Mouse (Mus musculus): ENCODE measurements around the gene Gpcpd1. TPM values are rescaled to one million over a fixed set of nuclear protein-coding genes. Genes with fewer than 3 reads are reported as not detected.
"Not testable (repeated sequence)": the region's sequence is repeated elsewhere in the genome, so short reads cannot be mapped to it uniquely, and the experiment has no call there.

Gpcpd1 gene
- polyA plus RNA-seq, 1 experiment from 2014 or later: 79.6 TPM

DNA sequence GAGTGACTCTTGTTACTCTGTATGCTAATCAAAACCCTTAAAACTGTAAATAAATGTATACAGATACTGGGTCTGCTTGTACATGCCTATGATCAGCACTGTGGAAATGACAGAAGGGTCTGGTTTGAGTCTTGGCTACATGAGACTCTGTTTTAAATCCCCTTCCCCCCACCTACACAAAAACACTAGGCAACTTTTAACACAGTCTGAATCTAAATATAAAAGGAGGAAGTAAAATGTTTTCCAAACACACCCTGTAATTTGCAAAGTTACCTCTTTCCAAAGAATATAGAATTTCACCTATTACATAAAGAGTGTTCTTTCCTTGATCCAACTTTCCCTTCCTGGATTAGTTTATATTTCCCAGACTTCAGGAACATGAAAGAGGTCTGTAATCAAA is 14.2 kb upstream of the Gpcpd1 start:
- Histone ChIP-seq H3K4me3 (replicated peaks) (no peak overlapping the region), H3K4me2 (no peak overlapping the region), H3K9ac (replicated peaks) (no peak overlapping the region), H3K9me3 (replicated peaks) (no peaks in the 10 kb centered on the region), H3K36me3 (no peaks in the 10 kb centered on the region), H3K27me3 (replicated peaks) (no peaks in the 10 kb centered on the region), H3K4me1 (peaks cover under 1% of the 10 kb centered on the region; the same call in 1 of the 2 replicates), H3K27ac (replicated peaks) (no peak overlapping the region)
- ATAC-seq (ENCODE audit: low FRiP score): no peak

DNA sequence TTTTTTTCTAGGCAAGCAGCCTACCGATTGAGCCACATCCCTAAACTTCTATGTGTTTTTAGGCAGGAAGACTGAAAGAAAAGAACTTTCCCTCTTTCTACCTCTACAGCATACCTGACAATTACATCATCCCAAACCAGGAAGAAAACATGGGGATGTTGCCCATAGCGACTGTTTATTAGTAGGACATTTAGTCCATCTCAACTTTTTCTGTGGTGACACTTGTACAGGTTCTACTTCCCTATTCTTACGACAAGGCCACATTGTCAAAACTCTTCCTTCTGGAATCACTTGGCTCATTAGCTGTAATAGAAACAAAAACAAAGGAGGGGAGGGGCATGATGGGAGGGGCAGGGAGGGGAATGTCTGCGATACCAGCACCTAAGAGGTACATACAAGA is 12.6 kb upstream of the Gpcpd1 start:
- Histone ChIP-seq H3K36me3 (no peaks in the 10 kb centered on the region), H3K4me2 (no peak overlapping the region), H3K27ac (replicated peaks) (no peak overlapping the region), H3K4me3 (replicated peaks) (no peak overlapping the region), H3K9me3 (replicated peaks) (no peaks in the 10 kb centered on the region), H3K9ac (replicated peaks) (no peak overlapping the region), H3K27me3 (replicated peaks) (no peaks in the 10 kb centered on the region), H3K4me1 (no peaks in the 10 kb centered on the region)
- WGBS: 79% methylated on average over 4 of the region's 4 CpGs
- no peak for ATAC-seq (ENCODE audit: low FRiP score)

DNA sequence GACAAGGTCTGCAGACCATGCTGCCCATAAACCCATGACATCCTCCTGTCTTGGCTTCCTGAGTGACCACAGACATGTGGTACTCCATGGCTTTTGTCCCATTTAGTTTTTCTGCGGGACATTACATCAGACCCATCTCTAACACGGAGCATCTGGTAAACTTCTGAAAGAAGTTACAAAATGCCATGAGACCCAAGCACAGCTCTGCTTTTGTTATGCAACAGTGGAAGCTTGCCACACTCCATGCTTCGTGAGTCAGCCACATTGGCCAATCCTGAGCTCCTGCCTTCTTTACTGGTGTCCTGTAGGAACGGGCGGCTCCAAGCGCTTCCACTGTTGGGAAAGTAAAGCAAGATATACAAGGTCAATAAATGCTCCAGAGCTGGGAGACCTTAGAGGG is 11.6 kb upstream of the Gpcpd1 start:
- no peak overlapping the region for H3K27ac ChIP-seq (replicated peaks)
- no peak overlapping the region for H3K9ac ChIP-seq (replicated peaks)
- H3K36me3 ChIP-seq: no peaks in the 10 kb centered on the region
- no peaks in the 10 kb centered on the region for H3K4me1 ChIP-seq
- no peak for ATAC-seq (ENCODE audit: low FRiP score)
- no peak overlapping the region for H3K4me2 ChIP-seq
- WGBS: 88% methylated on average over 6 of the region's 6 CpGs
- no peak overlapping the region for H3K4me3 ChIP-seq (replicated peaks)
- no peaks in the 10 kb centered on the region for H3K27me3 ChIP-seq (replicated peaks)
- H3K9me3 ChIP-seq (replicated peaks): no peaks in the 10 kb centered on the region

DNA sequence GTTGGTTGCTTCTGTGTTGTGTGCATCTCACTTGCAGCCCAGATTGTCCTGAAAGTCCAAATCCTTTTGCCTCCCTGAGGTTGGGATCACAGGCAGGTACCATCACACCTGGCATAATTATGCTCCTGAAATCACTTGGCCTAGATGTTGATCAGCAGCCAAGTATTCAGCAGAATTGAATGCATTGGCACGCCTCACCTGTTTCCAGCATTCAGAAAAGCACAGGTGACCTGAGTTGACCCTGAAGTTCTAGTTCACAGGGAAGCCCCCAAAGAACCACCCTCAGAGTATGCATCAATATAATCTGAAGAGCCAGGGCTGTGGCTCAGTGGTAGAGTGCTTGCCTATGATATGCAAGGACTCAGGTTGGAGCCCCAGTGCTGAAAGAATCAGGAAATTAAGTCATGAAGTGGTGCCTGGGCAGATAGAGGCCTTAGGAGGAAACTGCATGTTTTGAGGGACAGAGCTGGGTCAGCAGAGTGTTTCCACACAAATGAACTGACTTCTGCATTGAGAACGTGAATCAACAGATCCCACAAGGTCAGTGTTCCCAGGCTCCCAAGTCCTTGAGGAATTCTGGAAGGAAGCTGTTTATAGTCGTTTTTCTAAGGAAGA is 10.4 kb upstream of the Gpcpd1 start:
- Histone ChIP-seq H3K36me3 (no peaks in the 10 kb centered on the region), H3K4me1 (no peaks in the 10 kb centered on the region), H3K4me2 (no peak overlapping the region), H3K4me3 (replicated peaks) (no peak overlapping the region), H3K27ac (replicated peaks) (0 out of 2 replicates have a peak overlapping the region, but pooled peaks have one; percentile 10), H3K9me3 (replicated peaks) (no peaks in the 10 kb centered on the region), H3K9ac (replicated peaks) (no peak overlapping the region), H3K27me3 (replicated peaks) (no peaks in the 10 kb centered on the region)
- WGBS: 77% methylated on average over 3 of the region's 3 CpGs
- no peak for ATAC-seq (ENCODE audit: low FRiP score)

DNA sequence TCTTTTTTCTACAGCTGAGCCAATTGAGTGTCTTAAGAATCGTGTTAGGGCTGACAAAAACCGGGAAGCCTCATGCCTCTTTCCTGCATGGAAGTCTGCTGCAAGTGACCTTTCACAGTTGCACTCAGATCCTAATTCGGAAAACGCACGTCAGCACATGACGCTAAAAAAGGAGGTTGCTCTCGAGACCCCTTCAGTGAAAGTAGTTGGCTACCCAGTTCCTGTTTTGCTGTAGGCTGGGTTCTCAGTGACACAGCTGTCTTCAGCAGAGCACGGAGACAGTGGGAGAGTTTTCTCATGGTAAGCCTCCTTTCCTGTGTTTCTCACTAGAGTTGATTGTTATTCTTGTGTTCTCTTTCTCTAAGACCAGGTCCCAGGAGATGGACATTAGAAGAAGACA is 9.7 kb upstream of the Gpcpd1 start:
- Histone ChIP-seq H3K9ac (replicated peaks) (no peak overlapping the region), H3K4me2 (no peak overlapping the region), H3K4me3 (replicated peaks) (no peak overlapping the region), H3K4me1 (no peaks in the 10 kb centered on the region), H3K36me3 (no peaks in the 10 kb centered on the region), H3K9me3 (replicated peaks) (no peaks in the 10 kb centered on the region), H3K27ac (replicated peaks) (no peak overlapping the region), H3K27me3 (replicated peaks) (no peaks in the 10 kb centered on the region)
- WGBS: 77% methylated on average over 8 of the region's 8 CpGs
- no peak for ATAC-seq (ENCODE audit: low FRiP score)

DNA sequence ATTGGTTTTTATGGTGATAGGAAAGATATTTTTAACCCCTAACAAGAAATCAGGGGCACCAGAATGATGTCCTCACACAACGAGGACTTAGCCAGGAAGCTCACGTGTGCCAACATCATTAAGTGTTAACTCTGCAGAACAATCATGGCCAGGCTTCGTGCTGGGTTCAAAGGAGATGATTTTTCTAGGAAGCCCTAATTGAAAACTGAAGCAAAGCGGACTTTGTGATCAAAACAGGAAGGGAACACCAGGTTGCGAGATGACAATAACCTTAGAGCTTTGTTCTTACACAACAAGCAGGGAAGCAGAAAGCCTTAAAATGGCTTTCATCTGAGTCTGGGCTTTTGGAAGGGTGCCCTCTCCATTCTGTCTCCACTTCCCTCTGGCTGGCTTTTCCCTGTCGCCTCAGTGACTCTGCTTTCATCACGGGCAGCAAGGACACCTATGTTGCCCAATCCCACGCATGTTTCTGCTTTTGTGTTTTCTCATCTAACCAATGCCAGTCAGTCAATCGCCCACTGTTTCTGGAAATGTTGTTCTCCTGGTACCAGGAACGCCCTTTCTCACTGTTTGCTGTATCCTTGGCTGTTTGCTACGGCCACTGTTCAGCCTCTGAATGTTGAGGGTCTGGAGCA is 8.2 kb upstream of the Gpcpd1 start:
- 85% methylated on average over 11 of the region's 11 CpGs for WGBS
- no peak for ATAC-seq (ENCODE audit: low FRiP score)
- no peak overlapping the region for H3K4me3 ChIP-seq (replicated peaks)
- no peak overlapping the region for H3K4me2 ChIP-seq
- no peak overlapping the region for H3K9ac ChIP-seq (replicated peaks)
- no peaks in the 10 kb centered on the region for H3K9me3 ChIP-seq (replicated peaks)
- no peaks in the 10 kb centered on the region for H3K4me1 ChIP-seq
- H3K27me3 ChIP-seq (replicated peaks): no peaks in the 10 kb centered on the region
- H3K27ac ChIP-seq (replicated peaks): no peak overlapping the region
- H3K36me3 ChIP-seq: no peaks in the 10 kb centered on the region

DNA sequence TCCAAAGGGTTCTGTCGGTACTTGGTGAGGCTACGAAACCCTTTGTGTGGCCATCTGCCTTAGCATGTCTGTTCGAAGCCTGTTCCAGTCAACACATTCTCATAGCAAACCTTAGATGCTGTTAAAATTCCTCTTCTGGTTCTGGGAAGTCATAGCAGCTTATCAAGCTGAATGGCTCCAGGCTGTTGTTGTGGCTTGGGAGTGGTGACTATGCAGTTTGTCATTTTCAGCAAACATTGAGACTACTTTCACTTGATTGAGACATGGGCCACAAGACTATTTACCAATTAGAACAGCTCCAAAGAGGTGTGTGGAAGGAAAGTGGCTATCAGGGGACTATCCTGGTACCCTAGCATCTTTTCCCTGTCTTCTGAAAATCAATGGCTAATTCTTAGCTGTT is 4.6 kb upstream of the Gpcpd1 start:
- H3K4me3 ChIP-seq (replicated peaks): no peak overlapping the region
- no peak overlapping the region for H3K9ac ChIP-seq (replicated peaks)
- H3K4me1 ChIP-seq: no peaks in the 10 kb centered on the region
- H3K36me3 ChIP-seq: no peaks in the 10 kb centered on the region
- H3K27me3 ChIP-seq (replicated peaks): no peaks in the 10 kb centered on the region
- ATAC-seq (ENCODE audit: low FRiP score): no peak
- no peak overlapping the region for H3K4me2 ChIP-seq
- 93% methylated on average over 3 of the region's 3 CpGs for WGBS
- no peaks in the 10 kb centered on the region for H3K9me3 ChIP-seq (replicated peaks)
- H3K27ac ChIP-seq (replicated peaks): no peak overlapping the region

DNA sequence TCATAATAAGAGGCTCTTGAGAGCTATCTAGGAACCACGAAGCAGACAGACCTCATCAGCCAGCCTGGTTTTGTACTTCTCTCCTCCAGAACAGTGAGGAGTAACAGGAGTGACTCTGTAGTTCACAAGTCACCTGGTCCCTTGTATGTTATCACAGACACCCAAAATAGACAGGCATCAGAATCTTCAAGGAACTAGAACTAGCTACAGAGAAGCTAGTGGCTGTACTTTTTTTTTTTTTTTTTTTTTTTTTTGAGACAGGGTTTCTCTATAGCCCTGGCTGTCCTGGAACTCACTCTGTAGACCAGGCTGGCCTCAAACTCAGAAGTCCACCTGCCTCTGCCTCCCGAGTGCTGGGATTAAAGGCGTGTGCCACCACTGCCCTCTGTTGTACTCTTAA is 4.0 kb upstream of the Gpcpd1 start:
- not testable (repeated sequence) for H3K27ac ChIP-seq (replicated peaks); H3K4me1 ChIP-seq; H3K9me3 ChIP-seq (replicated peaks); H3K4me3 ChIP-seq (replicated peaks); H3K9ac ChIP-seq (replicated peaks); H3K36me3 ChIP-seq; H3K27me3 ChIP-seq (replicated peaks); ATAC-seq (ENCODE audit: low FRiP score); H3K4me2 ChIP-seq
- WGBS: 87% methylated on average over 3 of the region's 3 CpGs

DNA sequence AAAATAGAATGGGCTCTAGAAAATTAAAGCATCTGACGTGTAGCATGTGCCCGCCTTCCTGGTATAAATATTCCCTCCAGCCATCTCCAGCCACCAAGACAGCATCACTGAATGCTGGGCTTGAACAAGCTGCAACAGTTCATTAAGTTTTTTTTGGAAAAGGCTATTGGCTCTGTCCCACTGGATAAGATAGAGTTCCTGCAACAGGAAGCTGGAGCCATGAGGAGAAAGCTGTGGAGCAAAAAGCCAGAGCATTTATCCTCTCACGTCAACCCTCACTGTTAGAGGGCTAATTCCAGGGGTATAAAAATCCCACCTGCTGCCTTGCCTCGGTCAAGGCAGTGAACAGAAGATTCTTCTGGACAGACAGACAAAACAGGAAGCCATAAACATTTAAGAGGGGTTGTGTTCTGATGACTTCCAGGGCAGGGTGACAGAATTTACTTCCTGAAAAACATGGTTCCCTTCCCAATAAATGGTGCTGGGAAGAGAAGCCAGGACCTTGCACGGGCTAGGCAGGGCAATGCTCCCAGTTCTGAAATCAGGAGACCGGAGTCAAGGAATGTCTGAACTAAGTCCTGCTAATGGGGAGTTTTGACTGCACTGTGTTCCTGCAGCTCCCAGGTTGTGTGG is 2.5 kb upstream of the Gpcpd1 start:
- ATAC-seq (ENCODE audit: low FRiP score): no peak
- Histone ChIP-seq H3K9me3 (replicated peaks) (no peaks in the 10 kb centered on the region), H3K36me3 (no peaks in the 10 kb centered on the region), H3K9ac (replicated peaks) (no peak overlapping the region), H3K4me2 (no peak overlapping the region), H3K27ac (replicated peaks) (no peak overlapping the region), H3K27me3 (replicated peaks) (no peaks in the 10 kb centered on the region), H3K4me3 (replicated peaks) (no peak overlapping the region), H3K4me1 (no peaks in the 10 kb centered on the region)
- 60% methylated on average over 6 of the region's 6 CpGs for WGBS

DNA sequence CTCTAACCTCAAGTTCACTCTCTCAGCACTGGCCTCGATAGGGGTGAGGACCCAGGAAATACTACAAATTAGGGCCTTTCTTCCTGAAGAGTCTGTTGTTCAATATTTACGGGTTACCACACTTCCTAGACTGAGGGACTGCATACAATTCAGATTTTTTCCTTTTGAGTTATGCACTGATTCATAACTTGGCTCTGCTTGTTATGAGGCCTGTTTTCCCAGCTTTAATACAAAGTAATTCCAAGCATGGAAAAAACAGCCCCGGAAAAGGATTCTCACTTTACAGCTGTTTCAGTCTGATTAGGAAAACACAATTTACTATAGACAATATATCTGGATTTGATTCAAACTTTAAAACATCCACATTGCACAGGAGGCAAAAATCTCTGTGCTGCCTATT is 1.5 kb downstream of the Gpcpd1 start:
- H3K27ac ChIP-seq (replicated peaks): no peak overlapping the region
- H3K4me2 ChIP-seq: no peak overlapping the region
- no peaks in the 10 kb centered on the region for H3K9me3 ChIP-seq (replicated peaks)
- no peak overlapping the region for H3K4me3 ChIP-seq (replicated peaks)
- H3K27me3 ChIP-seq (replicated peaks): no peaks in the 10 kb centered on the region
- peaks cover 9% of the 10 kb centered on the region for H3K4me1 ChIP-seq
- H3K36me3 ChIP-seq: no peaks in the 10 kb centered on the region
- 84% methylated on average over 3 of the region's 3 CpGs for WGBS
- no peak for ATAC-seq (ENCODE audit: low FRiP score)
- H3K9ac ChIP-seq (replicated peaks): no peak overlapping the region

DNA sequence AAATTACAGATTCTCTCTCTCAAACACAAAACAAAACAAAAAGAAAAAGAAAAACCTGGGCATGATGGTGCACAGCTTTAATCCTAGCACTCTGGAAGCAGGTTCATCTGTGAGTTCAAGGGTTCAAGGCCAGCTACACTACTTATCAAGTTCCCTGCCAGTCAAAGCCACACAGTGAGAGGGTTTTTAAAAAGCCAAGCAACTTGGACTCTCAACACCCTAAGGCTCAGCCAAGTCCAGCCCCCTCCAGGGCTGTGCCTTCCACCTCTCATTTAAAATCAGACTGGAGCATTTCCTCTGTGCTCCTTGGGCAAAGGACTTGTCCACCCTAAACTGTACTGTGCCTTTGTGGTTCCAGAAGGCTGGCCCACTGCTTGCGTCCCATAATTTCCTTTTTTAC is 3.3 kb downstream of the Gpcpd1 start:
- Histone ChIP-seq H3K27me3 (replicated peaks) (no peaks in the 10 kb centered on the region), H3K4me2 (no peak overlapping the region), H3K4me3 (replicated peaks) (no peak overlapping the region), H3K4me1 (peaks cover 9% of the 10 kb centered on the region), H3K9ac (replicated peaks) (no peak overlapping the region), H3K27ac (replicated peaks) (no peak overlapping the region), H3K36me3 (no peaks in the 10 kb centered on the region), H3K9me3 (replicated peaks) (no peaks in the 10 kb centered on the region)
- 95% methylated on average over 1 of the region's 1 CpGs for WGBS
- ATAC-seq (ENCODE audit: low FRiP score): no peak

DNA sequence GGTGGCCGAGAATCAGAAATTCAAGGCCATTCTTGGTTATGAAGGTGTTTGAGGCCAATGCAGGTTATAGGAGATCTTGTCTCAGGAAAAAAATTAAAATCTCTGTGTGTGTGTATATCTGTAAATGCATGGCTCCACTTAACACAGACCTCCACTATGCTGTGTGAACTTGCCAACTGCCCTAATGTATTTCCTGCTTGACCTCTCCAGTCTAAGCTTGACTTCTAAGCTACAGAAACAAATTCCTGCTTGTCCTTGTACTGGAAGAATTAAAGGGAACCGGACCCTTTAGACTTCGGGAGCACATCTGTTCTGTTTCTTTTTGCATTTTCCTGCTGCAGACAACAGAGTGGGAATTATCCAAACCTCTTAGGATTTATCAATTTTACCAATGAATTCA is 4.4 kb downstream of the Gpcpd1 start:
- H3K27ac ChIP-seq (replicated peaks): peak overlapping the region; percentile 33; the same call in 1 of the 2 replicates

More for the DNA sequence above, 4.4 kb downstream of the Gpcpd1 start:
- Histone ChIP-seq H3K4me1 (peaks cover 9% of the 10 kb centered on the region), H3K36me3 (no peaks in the 10 kb centered on the region), H3K27me3 (replicated peaks) (no peaks in the 10 kb centered on the region), H3K9me3 (replicated peaks) (no peaks in the 10 kb centered on the region), H3K4me3 (replicated peaks) (no peak overlapping the region), H3K4me2 (no peak overlapping the region), H3K9ac (replicated peaks) (no peak overlapping the region)
- no peak for ATAC-seq (ENCODE audit: low FRiP score)
- 78% methylated on average over 3 of the region's 3 CpGs for WGBS

Data from neural tube, embryonic 15.5 days (tissue).